Mouse (Mus musculus) kidney, adult 2 months (tissue): ENCODE data around the gene Tnfrsf13b.

ENCODE experiments used
- CTCF ChIP-seq: fragments of 200-500 bp; conservative IDR thresholded peaks from 2 replicates; pipeline ENCODE4 v1.5.1; 2011; ENCODE audit warnings: low read depth, mild to moderate bottlenecking, control low read depth, low read length, moderate library complexity, mixed read lengths; ENCODE audit not compliant: insufficient read depth, insufficient read length
- POLR2A ChIP-seq: fragments of 200-500 bp; IDR thresholded peaks from one replicate; pipeline ENCODE4 v1.6.1; 2011; ENCODE audit warnings: low read depth, low read length, control low read depth

DNA sequence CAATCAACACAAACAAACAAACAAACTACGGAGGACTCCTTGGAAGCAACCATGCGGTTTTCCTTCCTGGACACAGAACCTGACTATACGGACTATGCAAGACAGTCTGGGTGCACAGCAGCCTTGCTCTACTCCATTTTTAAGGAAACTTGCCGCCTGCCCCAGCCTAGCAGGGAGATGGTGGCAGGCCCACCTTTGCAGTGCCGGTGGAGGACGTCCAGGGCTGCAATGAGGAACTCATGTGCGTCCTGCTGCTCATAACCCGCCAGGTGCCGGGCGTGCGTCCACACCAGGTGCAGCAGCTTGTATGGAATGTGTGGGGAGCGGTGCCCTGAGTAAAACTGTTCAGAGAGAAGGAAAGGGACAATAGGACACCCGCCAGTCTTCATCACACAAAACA lies 34.6 kb downstream of the Tnfrsf13b start:
- TF ChIP-seq POLR2A (no peak), CTCF (no peak)
